Mouse (Mus musculus): Measurements from ENCODE around the gene Olfr976. TPM values are rescaled to one million over a fixed set of nuclear protein-coding genes. Genes with fewer than 3 reads are reported as not detected.

Gene Olfr976
- polyA plus RNA-seq, 1 experiment from 2014 or later = not detected

Other genes with a start within 250 kb of the Olfr976 start
- gene Olfr965, start 249.8 kb downstream of the Olfr976 start, polyA plus RNA-seq (2016; fragmentation: Nextera tagmentation; extraction: Ambion mirVana) = not detected in 2 replicates
- gene Olfr150, start 230.2 kb downstream of the Olfr976 start, polyA plus RNA-seq (2016; fragmentation: Nextera tagmentation; extraction: Ambion mirVana) = not detected in 2 replicates
- gene Olfr967, start 214.9 kb downstream of the Olfr976 start, polyA plus RNA-seq (2016; fragmentation: Nextera tagmentation; extraction: Ambion mirVana) = not detected in 2 replicates
- not detected in 2 replicates for gene Olfr968, start 177.9 kb downstream of the Olfr976 start, polyA plus RNA-seq (2016; fragmentation: Nextera tagmentation; extraction: Ambion mirVana)
- gene Olfr969, start 170.2 kb downstream of the Olfr976 start, polyA plus RNA-seq (2016; fragmentation: Nextera tagmentation; extraction: Ambion mirVana) = not detected in 2 replicates
- not detected in 2 replicates for gene Olfr970, start 152.3 kb downstream of the Olfr976 start, polyA plus RNA-seq (2016; fragmentation: Nextera tagmentation; extraction: Ambion mirVana)
- not detected in 2 replicates for gene Olfr971, start 124.3 kb downstream of the Olfr976 start, polyA plus RNA-seq (2016; fragmentation: Nextera tagmentation; extraction: Ambion mirVana)
- not detected in 2 replicates for gene Olfr972, start 94.7 kb downstream of the Olfr976 start, polyA plus RNA-seq (2016; fragmentation: Nextera tagmentation; extraction: Ambion mirVana)
- gene Olfr229, start 53.8 kb downstream of the Olfr976 start, polyA plus RNA-seq (2016; fragmentation: Nextera tagmentation; extraction: Ambion mirVana) = not detected in 2 replicates
- gene Olfr974, start 23.6 kb downstream of the Olfr976 start, polyA plus RNA-seq (2016; fragmentation: Nextera tagmentation; extraction: Ambion mirVana) = not detected in 2 replicates
- gene Olfr975, start 9.1 kb downstream of the Olfr976 start, polyA plus RNA-seq (2016; fragmentation: Nextera tagmentation; extraction: Ambion mirVana) = 0.11 TPM in 1 of 2 replicates, not detected in the other
- not detected in 2 replicates for gene Olfr978, start 31.0 kb upstream of the Olfr976 start, polyA plus RNA-seq (2016; fragmentation: Nextera tagmentation; extraction: Ambion mirVana)
- gene Olfr979, start 42.3 kb upstream of the Olfr976 start, polyA plus RNA-seq (2016; fragmentation: Nextera tagmentation; extraction: Ambion mirVana) = not detected in 2 replicates
- not detected in 2 replicates for gene Olfr980, start 48.4 kb upstream of the Olfr976 start, polyA plus RNA-seq (2016; fragmentation: Nextera tagmentation; extraction: Ambion mirVana)
- gene Olfr981, start 60.3 kb upstream of the Olfr976 start, polyA plus RNA-seq (2016; fragmentation: Nextera tagmentation; extraction: Ambion mirVana) = not detected in 2 replicates
- not detected in 2 replicates for gene Olfr982, start 112.7 kb upstream of the Olfr976 start, polyA plus RNA-seq (2016; fragmentation: Nextera tagmentation; extraction: Ambion mirVana)
- gene Olfr983, start 132.5 kb upstream of the Olfr976 start, polyA plus RNA-seq (2016; fragmentation: Nextera tagmentation; extraction: Ambion mirVana) = not detected in 2 replicates
- not detected in 2 replicates for gene Olfr984, start 153.1 kb upstream of the Olfr976 start, polyA plus RNA-seq (2016; fragmentation: Nextera tagmentation; extraction: Ambion mirVana)
- not detected in 2 replicates for gene Olfr985, start 169.1 kb upstream of the Olfr976 start, polyA plus RNA-seq (2016; fragmentation: Nextera tagmentation; extraction: Ambion mirVana)
- gene Tmem225, start 187.0 kb upstream of the Olfr976 start, polyA plus RNA-seq (2016; fragmentation: Nextera tagmentation; extraction: Ambion mirVana) = not detected in 2 replicates
- not detected in 2 replicates for gene Olfr986, start 219.8 kb upstream of the Olfr976 start, polyA plus RNA-seq (2016; fragmentation: Nextera tagmentation; extraction: Ambion mirVana)
- 8.1 and 8.9 TPM in 2 replicates for gene Zfp202, start 231.2 kb upstream of the Olfr976 start, polyA plus RNA-seq (2016; fragmentation: Nextera tagmentation; extraction: Ambion mirVana)

All from neural tube, embryonic 12.5 days (tissue).